ENCODE assay signal across 11 mouse cellular contexts in genomic region chr3:126996721-126997120, GRCm38 (mm10).
DNase-seq lines count a peak whose midpoint lies in the region; ATAC-seq and TF ChIP-seq lines count a peak whose summit lies in the region.
"Had no signal": no experiment of that assay in that cellular context is flagged by ENCODE, and none has a peak within 500 bp of the region (broad histone marks: within the 10 kb centered on the region; RNA-seq: fewer than 3 reads in every experiment).

No protein-coding gene starts in this region.

- H3K9me3 ChIP-seq in forebrain, embryonic 13.5 days (replicated peaks), result no peaks in the 10 kb centered on the region
- H3K9me3 ChIP-seq in intestine, embryonic 16.5 days (ENCODE audit: control insufficient read depth, low read length), result no peaks in the 10 kb centered on the region
- H3K9me3 ChIP-seq: liver, embryonic 13.5 days had no signal

- 56% methylated on average over 8 of the region's 8 CpGs for WGBS in cerebellum, adult 2 months
- WGBS in forebrain, embryonic 13.5 days, result 10% methylated on average over 8 of the region's 8 CpGs
- WGBS in intestine, embryonic 16.5 days, result 71% methylated on average over 8 of the region's 8 CpGs
- WGBS in olfactory bulb, adult 2 months, result 24% methylated on average over 8 of the region's 8 CpGs

- ATAC-seq in cerebellum, adult (ENCODE audit: insufficient number of reproducible peaks, low FRiP score, low TSS enrichment), result no peak
- ATAC-seq in forebrain, embryonic 13.5 days, result peak; percentile 74
- ATAC-seq in intestine, embryonic 16.5 days, result no peak

- no peak for DNase-seq in cerebellum, adult 2 months
- no peak for DNase-seq in heart, adult 9 months (ENCODE audit: low spot score in 2 of 2)
- DNase-seq in kidney, adult 8-10 months, result no peak
- DNase-seq in right cerebral cortex, adult 2 months (ENCODE audit: low spot score in 2 of 2), result no peak
- DNase-seq: layer of hippocampus, adult 9-11 months; liver, embryonic 13.5 days; right cerebral cortex, postnatal 14 days had no signal

- H3K4me2 ChIP-seq in forebrain, embryonic 13.5 days, result peak overlapping the region; percentile 61
- H3K4me2 ChIP-seq in intestine, embryonic 16.5 days (ENCODE audit: low read depth, low read length), result peak overlapping the region; percentile 40; the same call in 1 of the 2 replicates
- H3K4me2 ChIP-seq: liver, embryonic 13.5 days had no signal

- no peak for TF ChIP-seq POLR2A in cerebellum, adult 2 months (IDR thresholded peaks at IDR 0.05; ENCODE audit: borderline replicate concordance, insufficient read depth, low read length)
- no peak for TF ChIP-seq POLR2A in olfactory bulb, adult 2 months (IDR thresholded peaks at IDR 0.05; ENCODE audit: insufficient read depth, low read depth, low read length)

- H3K36me3 ChIP-seq in forebrain, embryonic 13.5 days (ENCODE audit: poor library complexity, severe bottlenecking), result peaks cover 1% of the 10 kb centered on the region
- no peaks in the 10 kb centered on the region for H3K36me3 ChIP-seq in intestine, embryonic 16.5 days (ENCODE audit: control insufficient read depth, insufficient read depth, low read length)
- H3K36me3 ChIP-seq: liver, embryonic 13.5 days had no signal

- peak overlapping the region; percentile 54; the same call in 1 of the 2 replicates for H3K9ac ChIP-seq in forebrain, embryonic 13.5 days
- no peak overlapping the region for H3K9ac ChIP-seq in intestine, embryonic 16.5 days (ENCODE audit: low read depth, low read length)
- H3K9ac ChIP-seq: liver, embryonic 13.5 days had no signal

- TF ChIP-seq CTCF in cerebellum, adult 2 months (IDR thresholded peaks at IDR 0.05; ENCODE audit: borderline replicate concordance, insufficient read depth, low read depth, low read length), result no peak
- TF ChIP-seq CTCF in olfactory bulb, adult 2 months (IDR thresholded peaks at IDR 0.05; ENCODE audit: insufficient read depth, low read depth, low read length), result no peak

- no peak overlapping the region for H3K4me3 ChIP-seq in cerebellum, adult 2 months (replicated peaks; ENCODE audit: insufficient read depth, low read depth, low read length)
- H3K4me3 ChIP-seq in forebrain, embryonic 13.5 days, result peak overlapping the region; percentile 35
- no peak overlapping the region for H3K4me3 ChIP-seq in intestine, embryonic 16.5 days (ENCODE audit: low read length)
- H3K4me3 ChIP-seq in olfactory bulb, adult 2 months (ENCODE audit: insufficient read depth, low read depth, low read length), result peak overlapping the region; percentile 29
- H3K4me3 ChIP-seq: liver, embryonic 13.5 days had no signal

- H3K27me3 ChIP-seq in cerebellum, adult 2 months (ENCODE audit: control insufficient read depth, insufficient read depth, low read length), result no peaks in the 10 kb centered on the region
- no peaks in the 10 kb centered on the region for H3K27me3 ChIP-seq in forebrain, embryonic 13.5 days
- H3K27me3 ChIP-seq in intestine, embryonic 16.5 days (replicated peaks; ENCODE audit: control insufficient read depth, insufficient read depth, low read length), result no peaks in the 10 kb centered on the region

- H3K4me1 ChIP-seq in cerebellum, adult 2 months (ENCODE audit: control insufficient read depth, insufficient read depth, low read length), result peaks cover 24% of the 10 kb centered on the region
- H3K4me1 ChIP-seq in forebrain, embryonic 13.5 days, result peaks cover 62% of the 10 kb centered on the region
- no peaks in the 10 kb centered on the region; the same call in 1 of the 2 replicates for H3K4me1 ChIP-seq in intestine, embryonic 16.5 days (ENCODE audit: control insufficient read depth, insufficient read depth, low read length)
- peaks cover 18% of the 10 kb centered on the region for H3K4me1 ChIP-seq in olfactory bulb, adult 2 months (ENCODE audit: control insufficient read depth, insufficient read depth, low read length)
- H3K4me1 ChIP-seq: liver, embryonic 13.5 days had no signal

- H3K27ac ChIP-seq in cerebellum, adult 2 months (ENCODE audit: insufficient read depth, low read length), result 0 out of 2 replicates have a peak overlapping the region, but pooled peaks have one; percentile 7
- peak overlapping the region; percentile 87 for H3K27ac ChIP-seq in forebrain, embryonic 13.5 days
- H3K27ac ChIP-seq in intestine, embryonic 16.5 days (ENCODE audit: low read length), result 0 out of 2 replicates have a peak overlapping the region, but pooled peaks have one; percentile 60
- H3K27ac ChIP-seq in olfactory bulb, adult 2 months (ENCODE audit: insufficient read depth, low read depth, low read length), result peak overlapping the region; percentile 78
- H3K27ac ChIP-seq: liver, embryonic 13.5 days had no signal

Comparison
In these comparisons a context has a peak if more than half of its experiments do, and no peak if none do; other contexts are left out.
1. H3K27ac ChIP-seq: peak in every context shown above with its lines; median percentile 87 in forebrain, embryonic 13.5 days; 78 in olfactory bulb, adult 2 months; 60 in intestine, embryonic 16.5 days; 7 in cerebellum, adult 2 months.
2. H3K4me3 ChIP-seq: peak in forebrain, embryonic 13.5 days (single experiment) and olfactory bulb, adult 2 months (single experiment); none in cerebellum, adult 2 months (single experiment) and intestine, embryonic 16.5 days (single experiment).